Mouse (Mus musculus) kidney, adult 18-20 months (tissue): ENCODE data around the gene Olfr733.

Experiments used
- DNase-seq: peaks from one replicate; pipeline ENCODE4 v3.0.0; 2021

Gene Olfr733

GRCm38 (mm10) chr14:50301422-50301821 is at the start of gene Olfr733:
Olfr733 (minus strand) TSS chr14:50301522.
- no peak for DNase-seq

DNA sequence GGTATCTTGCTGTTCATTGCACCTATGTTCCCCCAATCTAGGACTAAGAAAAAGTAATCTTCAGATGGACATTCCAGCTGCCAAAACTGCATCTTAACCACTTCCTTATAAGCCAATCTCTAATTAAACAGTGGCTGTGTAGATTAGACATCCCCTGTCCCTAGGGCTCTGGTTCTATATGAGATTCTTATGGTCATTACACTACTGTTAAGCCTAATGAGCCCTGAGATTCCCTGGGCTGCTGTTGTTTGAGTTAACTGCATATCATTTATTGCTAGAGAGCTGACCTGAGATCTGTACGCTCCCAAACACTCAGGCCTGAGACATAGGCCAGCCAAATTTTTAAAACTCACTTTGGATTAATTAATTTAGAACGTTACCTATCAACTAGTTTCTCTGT is 47.5 kb upstream of the Olfr733 start, which contains the start of gene Olfr735:
TSS of gene Olfr735 (minus strand) at position 77 of the 400 bp plus-strand sequence.
- DNase-seq, result no peak

DNA sequence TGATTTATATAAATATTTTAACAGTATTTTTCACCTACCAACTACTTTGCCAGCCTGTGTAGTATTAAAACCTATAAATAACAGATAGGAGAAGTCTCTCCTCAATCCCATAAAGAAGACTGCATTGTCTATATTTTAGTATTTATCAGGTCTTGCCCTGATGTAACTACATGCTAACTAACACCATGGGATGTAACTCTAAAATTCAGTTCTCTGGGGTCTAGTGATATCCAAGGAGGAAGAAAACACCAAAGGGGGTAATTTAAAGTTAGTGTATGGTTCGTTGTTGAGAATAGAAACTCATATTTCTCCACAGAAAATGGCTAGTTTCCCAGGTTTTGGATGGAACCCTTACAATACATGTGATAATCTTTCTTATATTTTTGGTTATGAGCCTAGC is 25.3 kb upstream of the Olfr733 start, which contains the start of gene Olfr734:
TSS of gene Olfr734 (minus strand) at position 101 of the 400 bp plus-strand sequence.
- DNase-seq, result no peak

- DNase-seq, result no peak
Observed at GRCm38 (mm10) chr14:50284106-50284505, 17.2 kb downstream of the Olfr733 start, which contains the start of gene Olfr732. Olfr732 (minus strand) TSS chr14:50284206.
